Mouse (Mus musculus): Measurements from ENCODE around the gene Hspa5. TPM values are rescaled to one million over a fixed set of nuclear protein-coding genes. Genes with fewer than 3 reads are reported as not detected.
"Not testable (repeated sequence)": the region's sequence is repeated elsewhere in the genome, so short reads cannot be mapped to it uniquely, and the experiment has no call there.

Hspa5 gene
- polyA plus RNA-seq, 2 experiments: 253 to 479 TPM

DNA sequence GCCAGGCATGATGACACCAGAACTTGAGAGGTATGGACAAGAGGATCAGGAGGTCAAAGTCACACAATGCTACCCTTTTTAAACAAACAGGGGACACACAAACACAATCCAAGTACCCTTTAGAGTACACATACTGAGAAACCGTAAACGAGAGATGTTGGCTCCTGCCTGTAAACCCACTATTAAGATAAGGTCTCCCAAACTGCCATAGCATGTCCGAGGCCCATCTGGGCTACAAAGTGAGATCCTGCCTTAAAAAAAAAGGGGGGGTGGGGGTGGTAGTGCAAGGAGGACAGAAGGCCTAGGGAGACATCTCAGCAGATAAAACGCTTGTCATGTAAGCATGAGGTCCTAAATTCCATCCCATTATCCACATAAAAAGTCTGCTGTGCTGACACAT lies 23.3 kb upstream of the Hspa5 start:
- Histone ChIP-seq H3K9ac (replicated peaks) (no peak overlapping the region), H3K4me1 (replicated peaks; ENCODE audit: control insufficient read depth in 2 of 2, insufficient read depth in 2 of 2, low read length in 1 of 2) (peaks cover 21 to 32% of the 10 kb centered on the region in 2 experiments), H3K9me3 (ENCODE audit: control insufficient read depth, low read length) (no peaks in the 10 kb centered on the region), H3K36me3 (replicated peaks; ENCODE audit: control insufficient read depth, insufficient read depth, low read depth) (peaks cover 18% of the 10 kb centered on the region), H3K4me2 (ENCODE audit: low read depth) (peak overlapping the region; percentile 13), H3K27ac (peak overlapping the region; percentile 7), H3K4me3 (ENCODE audit: insufficient read depth in 1 of 2, low read depth in 2 of 2, low read length in 2 of 2) (no peak overlapping the region), H3K27me3 (ENCODE audit: control insufficient read depth, insufficient read depth, low read length) (no peaks in the 10 kb centered on the region)
- ATAC-seq (ENCODE audit: insufficient read depth): no peak
- DNase-seq (ENCODE audit: low read depth in 3 of 3, low spot score in 3 of 3): no peak
- 31% methylated on average over 4 of the region's 4 CpGs for WGBS (ENCODE audit: insufficient replicate concordance)
- TF ChIP-seq EP300 (IDR thresholded peaks at IDR 0.05; ENCODE audit: low read depth) (no peak), CTCF (IDR thresholded peaks at IDR 0.05; ENCODE audit: low read depth) (no peak)

DNA sequence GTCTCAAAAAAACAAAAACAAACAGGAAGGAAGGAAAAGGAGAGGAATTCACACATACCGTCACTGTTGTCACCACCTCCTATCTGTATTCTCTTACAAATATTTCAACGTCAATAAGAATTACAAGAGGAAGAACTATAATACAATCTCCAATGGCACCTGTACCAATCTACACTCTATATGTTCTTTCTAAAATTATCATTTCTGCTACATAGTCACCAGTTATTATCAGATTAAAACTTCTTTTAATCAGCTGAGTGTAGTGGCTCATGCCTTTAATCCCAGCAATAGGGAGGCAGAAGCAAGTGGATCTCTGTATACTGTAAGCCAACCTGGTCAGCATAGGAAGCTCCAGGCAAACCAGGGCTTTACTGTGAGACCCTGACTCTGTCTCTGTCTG lies 21.5 kb upstream of the Hspa5 start:
- TF ChIP-seq EP300 (IDR thresholded peaks at IDR 0.05; ENCODE audit: low read depth) (peak; percentile 45), CTCF (IDR thresholded peaks at IDR 0.05; ENCODE audit: low read depth) (no peak)
- ATAC-seq (ENCODE audit: insufficient read depth) (no peak), DNase-seq (ENCODE audit: low read depth in 3 of 3, low spot score in 3 of 3) (no peak)
- no peak overlapping the region for H3K4me3 ChIP-seq (ENCODE audit: insufficient read depth in 1 of 2, low read depth in 2 of 2, low read length in 2 of 2)
- H3K9ac ChIP-seq (replicated peaks): no peak overlapping the region
- 29% methylated on average over 2 of the region's 2 CpGs for WGBS (ENCODE audit: insufficient replicate concordance)
- no peaks in the 10 kb centered on the region for H3K9me3 ChIP-seq (ENCODE audit: control insufficient read depth, low read length)
- H3K36me3 ChIP-seq (replicated peaks; ENCODE audit: control insufficient read depth, insufficient read depth, low read depth): peaks cover 10% of the 10 kb centered on the region; the same call in 1 of the 2 replicates
- H3K27me3 ChIP-seq (ENCODE audit: control insufficient read depth, insufficient read depth, low read length): no peaks in the 10 kb centered on the region
- H3K4me2 ChIP-seq (ENCODE audit: low read depth): peak overlapping the region; percentile 36
- H3K4me1 ChIP-seq (replicated peaks; ENCODE audit: control insufficient read depth in 2 of 2, insufficient read depth in 2 of 2, low read length in 1 of 2): peaks cover 23 to 36% of the 10 kb centered on the region in 2 experiments
- H3K27ac ChIP-seq: peak overlapping the region; percentile 47

DNA sequence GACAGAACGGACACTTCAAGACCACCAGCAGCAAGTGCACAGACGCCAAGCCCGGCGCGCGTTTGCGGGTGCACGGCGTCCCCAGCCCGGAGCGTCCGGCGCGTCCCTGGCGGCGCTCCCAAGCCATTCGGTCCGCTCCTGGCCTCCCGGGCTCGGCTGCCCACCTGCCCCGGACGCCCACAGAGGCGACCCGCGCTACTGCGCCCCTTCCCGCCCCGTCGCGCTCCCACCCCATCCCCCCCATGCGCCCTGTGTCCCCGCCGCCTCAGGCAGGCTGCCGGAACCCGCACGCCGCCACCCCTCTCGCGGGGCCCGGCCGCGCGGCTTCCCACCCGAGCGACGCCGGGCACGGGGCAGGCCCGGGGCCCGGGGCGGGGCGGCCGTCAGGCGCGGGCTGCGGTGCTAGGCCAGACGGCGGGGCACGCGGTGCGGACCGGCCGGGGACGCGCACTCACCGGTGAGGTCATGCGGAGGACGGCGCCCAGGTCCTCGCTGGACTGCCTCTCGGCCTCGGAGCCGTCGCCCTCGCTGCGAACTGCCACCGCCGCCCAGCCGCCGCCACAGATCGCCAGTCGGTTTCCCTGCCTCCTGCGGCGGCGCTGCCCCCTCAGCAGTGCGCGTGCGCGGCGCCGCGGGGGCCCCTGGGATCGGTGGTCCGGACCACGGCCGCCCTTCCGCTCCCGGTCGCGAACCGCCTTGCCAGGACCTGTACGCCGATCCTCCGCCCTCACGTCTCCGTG lies 17.8 kb upstream of the Hspa5 start:
- WGBS (ENCODE audit: insufficient replicate concordance): under 1% methylated on average over 88 of the region's 106 CpGs
- TF ChIP-seq CTCF (IDR thresholded peaks at IDR 0.05; ENCODE audit: low read depth) (peak; percentile 8; the same call in 1 of the 2 replicates), EP300 (IDR thresholded peaks at IDR 0.05; ENCODE audit: low read depth) (no peak)

DNA sequence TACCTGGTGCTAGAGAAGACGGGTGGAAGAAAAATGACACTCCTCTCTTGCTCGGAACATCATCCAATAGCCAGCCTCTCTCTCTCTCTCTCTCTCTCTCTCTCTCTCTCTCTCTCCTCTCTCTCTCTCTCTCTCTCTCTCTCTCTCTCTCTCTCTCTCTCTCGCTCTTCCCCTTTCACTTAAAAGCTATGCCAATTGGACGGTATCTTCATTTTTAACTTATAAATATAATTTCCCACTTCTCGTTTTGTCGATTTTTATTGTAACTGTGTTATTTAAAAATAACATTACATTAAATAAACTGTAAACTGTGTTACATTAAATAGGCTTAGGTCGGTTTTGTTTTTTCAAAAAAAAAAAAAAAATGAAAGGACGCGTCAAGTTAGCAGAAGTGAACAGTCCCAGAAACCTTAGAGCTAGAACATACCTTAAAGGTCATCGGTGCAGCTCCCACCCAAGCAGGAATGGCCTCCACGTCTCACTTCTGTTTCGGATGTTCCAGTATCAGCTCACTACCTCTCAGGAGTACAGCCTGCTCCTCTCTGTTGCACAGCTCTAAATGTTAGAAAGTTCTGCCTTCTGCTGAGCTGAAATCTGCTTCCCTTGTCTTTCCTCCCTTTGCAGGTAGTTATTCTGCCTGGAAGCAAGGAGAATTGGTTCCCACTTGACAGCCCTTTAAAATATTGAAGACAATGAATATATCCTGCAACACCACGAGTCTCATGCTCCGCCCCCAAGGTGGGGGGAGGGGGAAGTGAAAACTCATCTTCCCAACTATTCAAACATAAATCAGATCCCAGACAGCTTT lies 17.0 kb upstream of the Hspa5 start, which contains the start of gene Gapvd1:
Gapvd1 (minus strand) TSS at position 682 of the 808 bp plus-strand sequence.
- Histone ChIP-seq H3K27ac (peak within 1 kb of the TSS; percentile 81), H3K36me3 (replicated peaks; ENCODE audit: control insufficient read depth, insufficient read depth, low read depth) (0 out of 2 replicates have a peak, but pooled peaks cover 5% of the 10 kb centered on the region), H3K4me2 (ENCODE audit: low read depth) (peak within 1 kb of the TSS; percentile 82), H3K4me3 (ENCODE audit: insufficient read depth in 1 of 2, low read depth in 2 of 2, low read length in 2 of 2) (peak within 1 kb of the TSS; percentile 77 to 78), H3K9ac (replicated peaks) (peak within 1 kb of the TSS; percentile 91), H3K4me1 (replicated peaks; ENCODE audit: control insufficient read depth in 2 of 2, insufficient read depth in 2 of 2, low read length in 1 of 2) (peaks cover 26 to 29% of the 10 kb centered on the region in 2 experiments), H3K27me3 (ENCODE audit: control insufficient read depth, insufficient read depth, low read length) (no peaks in the 10 kb centered on the region), H3K9me3 (ENCODE audit: control insufficient read depth, low read length) (no peaks in the 10 kb centered on the region)
- ATAC-seq (ENCODE audit: insufficient read depth) (no peak), DNase-seq (ENCODE audit: low read depth in 3 of 3, low spot score in 3 of 3) (no peak)
- WGBS (ENCODE audit: insufficient replicate concordance): under 1% methylated on average over 14 of the region's 14 CpGs
- TF ChIP-seq EP300 (IDR thresholded peaks at IDR 0.05; ENCODE audit: low read depth): no peak
- TF ChIP-seq CTCF (IDR thresholded peaks at IDR 0.05; ENCODE audit: low read depth): no peak

More for the DNA sequence above, 17.8 kb upstream of the Hspa5 start:
- no peaks in the 10 kb centered on the region for H3K27me3 ChIP-seq (ENCODE audit: control insufficient read depth, insufficient read depth, low read length)
- peak overlapping the region; percentile 81 for H3K27ac ChIP-seq
- peak overlapping the region; percentile 82 for H3K4me2 ChIP-seq (ENCODE audit: low read depth)
- peak overlapping the region; percentile 91 for H3K9ac ChIP-seq (replicated peaks)
- ATAC-seq (ENCODE audit: insufficient read depth) (peak; percentile 93), DNase-seq (ENCODE audit: low read depth in 3 of 3, low spot score in 3 of 3) (peak; percentile 71 to 75 (median 75))
- H3K4me1 ChIP-seq (replicated peaks; ENCODE audit: control insufficient read depth in 2 of 2, insufficient read depth in 2 of 2, low read length in 1 of 2): peaks cover 29% of the 10 kb centered on the region in 2 experiments
- no peaks in the 10 kb centered on the region for H3K9me3 ChIP-seq (ENCODE audit: control insufficient read depth, low read length)
- 0 out of 2 replicates have a peak, but pooled peaks cover 5% of the 10 kb centered on the region for H3K36me3 ChIP-seq (replicated peaks; ENCODE audit: control insufficient read depth, insufficient read depth, low read depth)
- peak overlapping the region; percentile 77 to 78 for H3K4me3 ChIP-seq (ENCODE audit: insufficient read depth in 1 of 2, low read depth in 2 of 2, low read length in 2 of 2)

DNA sequence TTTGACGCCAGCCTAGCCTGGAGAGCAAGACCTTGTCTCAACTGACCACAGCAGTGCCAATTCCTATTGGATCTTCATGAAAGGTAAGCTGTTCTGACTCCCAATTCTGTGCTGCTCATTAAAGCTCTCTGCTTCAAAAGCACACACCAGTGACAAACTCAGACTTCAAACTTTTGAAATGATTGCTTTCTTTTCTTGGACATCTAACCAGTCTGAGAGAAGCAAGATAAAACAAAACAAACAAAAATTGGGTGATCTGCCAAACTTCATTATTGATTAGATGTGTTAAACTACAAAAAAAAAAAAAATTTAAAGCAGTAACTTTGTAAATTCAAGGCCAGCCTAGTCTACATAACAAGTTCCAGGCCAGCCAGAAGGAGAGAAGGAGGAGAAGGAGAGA lies 14.4 kb upstream of the Hspa5 start:
- 53% methylated on average over 1 of the region's 1 CpGs for WGBS (ENCODE audit: insufficient replicate concordance)
- Histone ChIP-seq H3K4me2 (ENCODE audit: low read depth) (no peak overlapping the region), H3K36me3 (replicated peaks; ENCODE audit: control insufficient read depth, insufficient read depth, low read depth) (no peaks in the 10 kb centered on the region), H3K4me1 (replicated peaks; ENCODE audit: control insufficient read depth in 2 of 2, insufficient read depth in 2 of 2, low read length in 1 of 2) (peaks cover 22 to 23% of the 10 kb centered on the region in 2 experiments), H3K27me3 (ENCODE audit: control insufficient read depth, insufficient read depth, low read length) (no peaks in the 10 kb centered on the region), H3K9me3 (ENCODE audit: control insufficient read depth, low read length) (no peaks in the 10 kb centered on the region), H3K9ac (replicated peaks) (no peak overlapping the region), H3K27ac (no peak overlapping the region), H3K4me3 (ENCODE audit: insufficient read depth in 1 of 2, low read depth in 2 of 2, low read length in 2 of 2) (no peak overlapping the region)
- TF ChIP-seq CTCF (IDR thresholded peaks at IDR 0.05; ENCODE audit: low read depth) (no peak), EP300 (IDR thresholded peaks at IDR 0.05; ENCODE audit: low read depth) (no peak)
- ATAC-seq (ENCODE audit: insufficient read depth) (no peak), DNase-seq (ENCODE audit: low read depth in 3 of 3, low spot score in 3 of 3) (no peak)

DNA sequence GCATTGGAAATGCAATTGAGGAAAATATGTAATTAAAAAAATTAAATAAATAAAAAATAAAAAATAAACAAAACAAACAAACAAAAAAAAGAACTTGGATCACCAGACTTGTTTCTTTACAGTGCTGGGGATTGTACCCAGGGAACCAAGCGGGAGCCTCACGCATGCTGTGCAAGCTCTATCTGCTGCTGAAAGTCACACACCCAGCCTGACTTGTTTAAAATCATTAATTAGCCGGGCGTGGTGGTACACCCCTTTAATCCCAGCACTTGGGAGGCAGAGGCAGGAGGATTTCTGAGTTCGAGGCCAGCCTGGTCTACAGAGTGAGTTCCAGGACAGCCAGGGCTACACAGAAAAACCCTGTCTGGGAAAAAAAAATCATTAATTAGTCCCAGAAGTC lies 10.5 kb upstream of the Hspa5 start:
- H3K36me3 ChIP-seq (replicated peaks; ENCODE audit: control insufficient read depth, insufficient read depth, low read depth); H3K9ac ChIP-seq (replicated peaks); H3K9me3 ChIP-seq (ENCODE audit: control insufficient read depth, low read length); H3K4me2 ChIP-seq (ENCODE audit: low read depth); DNase-seq (ENCODE audit: low read depth in 3 of 3, low spot score in 3 of 3); H3K4me3 ChIP-seq (ENCODE audit: insufficient read depth in 1 of 2, low read depth in 2 of 2, low read length in 2 of 2); H3K27me3 ChIP-seq (ENCODE audit: control insufficient read depth, insufficient read depth, low read length): not testable (repeated sequence)
- Histone ChIP-seq H3K4me1 (replicated peaks; ENCODE audit: control insufficient read depth in 2 of 2, insufficient read depth in 2 of 2, low read length in 1 of 2) (peaks cover 23 to 25% of the 10 kb centered on the region in 2 experiments), H3K27ac (peak overlapping the region; percentile 80)
- ATAC-seq (ENCODE audit: insufficient read depth): peak; percentile 49; the same call in 1 of the 2 replicates
- WGBS (ENCODE audit: insufficient replicate concordance): 74% methylated on average over 5 of the region's 5 CpGs
